ENCODE assay signal across 17 mouse cellular contexts in the genomic region with DNA sequence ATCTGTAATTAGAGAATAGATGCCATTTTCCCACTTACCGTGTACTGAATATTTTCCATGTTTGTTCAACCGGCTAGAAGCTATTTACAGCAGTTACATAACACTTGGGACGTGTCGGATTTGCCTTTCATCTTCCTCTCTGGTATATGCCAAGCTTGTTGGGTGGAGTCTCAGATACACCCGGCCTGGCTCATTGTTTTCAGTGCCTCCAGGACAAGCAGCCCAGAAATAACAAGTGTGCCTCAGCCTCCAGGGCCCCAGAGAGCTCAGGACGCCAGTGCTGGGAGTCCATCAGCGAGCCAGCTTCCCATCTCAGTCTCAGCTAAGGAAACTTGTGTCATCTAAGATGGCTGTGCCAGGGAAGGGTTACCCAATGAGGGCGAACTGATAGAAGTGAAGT. TPM values are rescaled to one million over a fixed set of nuclear protein-coding genes. Genes with fewer than 3 reads are reported as not detected.
DNase-seq lines count a peak whose midpoint lies in the region; ATAC-seq and TF ChIP-seq lines count a peak whose summit lies in the region.
"Had no signal": no experiment of that assay in that cellular context is flagged by ENCODE, and none has a peak within 500 bp of the region (broad histone marks: within the 10 kb centered on the region; RNA-seq: fewer than 3 reads in every experiment).

No protein-coding gene starts in this region.

- no peak for TF ChIP-seq CTCF in kidney, adult 2 months (conservative IDR thresholded peaks at IDR 0.05; ENCODE audit: insufficient read depth, insufficient read length, low read depth, low read length)

- no peak overlapping the region for H3K9ac ChIP-seq in embryonic facial prominence, embryonic 14.5 days (ENCODE audit: low read depth, low read length)
- H3K9ac ChIP-seq in kidney, embryonic 15.5 days = no peak overlapping the region
- H3K9ac ChIP-seq: embryonic facial prominence, embryonic 13.5 days; limb, embryonic 15.5 days had no signal

- no peaks in the 10 kb centered on the region for H3K4me1 ChIP-seq in embryonic facial prominence, embryonic 14.5 days (ENCODE audit: control insufficient read depth, insufficient read depth, low read length)
- H3K4me1 ChIP-seq in embryonic facial prominence, embryonic 10.5 days = no peaks in the 10 kb centered on the region
- H3K4me1 ChIP-seq in kidney, adult 2 months (ENCODE audit: control insufficient read depth, insufficient read depth, low read length) = no peaks in the 10 kb centered on the region
- 0 out of 2 replicates have a peak, but pooled peaks cover 5% of the 10 kb centered on the region for H3K4me1 ChIP-seq in kidney, embryonic 15.5 days
- H3K4me1 ChIP-seq: embryonic facial prominence, embryonic 13.5 days; limb, embryonic 15.5 days had no signal

- DNase-seq in embryonic facial prominence, embryonic 14.5 days (ENCODE audit: low spot score) = peak; percentile 36
- no peak for DNase-seq in embryonic facial prominence, embryonic 10.5 days (ENCODE audit: low spot score)
- DNase-seq in kidney, adult 2 months = peak; percentile 50
- DNase-seq in heart, postnatal 4 days = peak; percentile 20
- peak; percentile 77 for DNase-seq in lung, postnatal 25 days (ENCODE audit: low spot score)
- DNase-seq in spleen, postnatal 14 days (ENCODE audit: low spot score in 2 of 2) = no peak
- DNase-seq: cerebellum, adult 2 months; retina, postnatal 1 day; right cerebral cortex, postnatal 4 days; thymus, adult 18-20 months had no signal

- no peak overlapping the region for H3K4me3 ChIP-seq in embryonic facial prominence, embryonic 14.5 days (ENCODE audit: low read depth, low read length)
- no peak overlapping the region for H3K4me3 ChIP-seq in embryonic facial prominence, embryonic 10.5 days
- no peak overlapping the region for H3K4me3 ChIP-seq in kidney, adult 2 months (ENCODE audit: insufficient read depth, low read depth, low read length)
- H3K4me3 ChIP-seq in kidney, embryonic 15.5 days (replicated peaks) = no peak overlapping the region
- H3K4me3 ChIP-seq: embryonic facial prominence, embryonic 13.5 days; limb, embryonic 15.5 days had no signal

- H3K9me3 ChIP-seq in embryonic facial prominence, embryonic 14.5 days (ENCODE audit: control insufficient read depth, low read length) = no peaks in the 10 kb centered on the region
- H3K9me3 ChIP-seq in embryonic facial prominence, embryonic 10.5 days = no peaks in the 10 kb centered on the region
- H3K9me3 ChIP-seq in kidney, embryonic 15.5 days (replicated peaks) = no peaks in the 10 kb centered on the region
- H3K9me3 ChIP-seq: embryonic facial prominence, embryonic 13.5 days; G1E; limb, embryonic 15.5 days had no signal

- H3K27me3 ChIP-seq in embryonic facial prominence, embryonic 14.5 days (replicated peaks; ENCODE audit: control insufficient read depth, insufficient read depth, low read length) = no peaks in the 10 kb centered on the region
- 0 out of 2 replicates have a peak, but pooled peaks cover 5% of the 10 kb centered on the region for H3K27me3 ChIP-seq in embryonic facial prominence, embryonic 10.5 days (replicated peaks; ENCODE audit: low read depth, poor library complexity, severe bottlenecking)
- H3K27me3 ChIP-seq in kidney, adult 2 months (replicated peaks; ENCODE audit: control insufficient read depth, insufficient read depth, low read length) = no peaks in the 10 kb centered on the region
- no peaks in the 10 kb centered on the region for H3K27me3 ChIP-seq in kidney, embryonic 15.5 days
- H3K27me3 ChIP-seq: embryonic facial prominence, embryonic 13.5 days; limb, embryonic 15.5 days had no signal

- no peak for ATAC-seq in embryonic facial prominence, embryonic 14.5 days (ENCODE audit: low read depth)
- ATAC-seq in kidney, embryonic 15.5 days (replicated peaks; ENCODE audit: low FRiP score) = no peak
- no peak for ATAC-seq in activated CD4-positive, CD25-positive, alpha-beta regulatory T cell, adult 4 months
- ATAC-seq: CD4-positive, CD25-positive, alpha-beta regulatory T cell, adult 4 months; midbrain, embryonic 16.5 days had no signal

- TF ChIP-seq POLR2A in kidney, adult 2 months (IDR thresholded peaks at IDR 0.05; ENCODE audit: low read depth, low read length) = no peak

- no peak overlapping the region for H3K27ac ChIP-seq in embryonic facial prominence, embryonic 14.5 days (replicated peaks; ENCODE audit: low read depth, low read length)
- no peak overlapping the region for H3K27ac ChIP-seq in embryonic facial prominence, embryonic 10.5 days (replicated peaks)
- no peak overlapping the region for H3K27ac ChIP-seq in kidney, adult 2 months (ENCODE audit: insufficient read depth, low read depth, low read length)
- H3K27ac ChIP-seq in kidney, embryonic 15.5 days = no peak overlapping the region
- H3K27ac ChIP-seq: embryonic facial prominence, embryonic 13.5 days; limb, embryonic 15.5 days had no signal

- WGBS in embryonic facial prominence, embryonic 14.5 days = 60% methylated on average over 8 of the region's 8 CpGs
- 82% methylated on average over 8 of the region's 8 CpGs for WGBS in embryonic facial prominence, embryonic 10.5 days
- 58% methylated on average over 8 of the region's 8 CpGs for WGBS in kidney, adult 2 months
- WGBS in kidney, embryonic 15.5 days = 59% methylated on average over 8 of the region's 8 CpGs

- H3K36me3 ChIP-seq in embryonic facial prominence, embryonic 14.5 days (ENCODE audit: control insufficient read depth, insufficient read depth, low read length) = no peaks in the 10 kb centered on the region
- no peaks in the 10 kb centered on the region for H3K36me3 ChIP-seq in embryonic facial prominence, embryonic 10.5 days (replicated peaks)
- no peaks in the 10 kb centered on the region for H3K36me3 ChIP-seq in kidney, adult 2 months (ENCODE audit: control insufficient read depth, insufficient read depth, low read length)
- H3K36me3 ChIP-seq in kidney, embryonic 15.5 days = no peaks in the 10 kb centered on the region
- H3K36me3 ChIP-seq: embryonic facial prominence, embryonic 13.5 days; G1E; limb, embryonic 15.5 days had no signal

- H3K4me2 ChIP-seq in embryonic facial prominence, embryonic 14.5 days (ENCODE audit: low read depth, low read length) = no peak overlapping the region
- H3K4me2 ChIP-seq in kidney, embryonic 15.5 days = no peak overlapping the region
- H3K4me2 ChIP-seq: embryonic facial prominence, embryonic 13.5 days; limb, embryonic 15.5 days had no signal

RNA-seq across cellular contexts. Expression of a gene that starts 33.7 kb away (rescaled TPM):
- polyA plus RNA-seq in embryonic facial prominence, embryonic 14.5 days (2014; fragmentation: Nextera tagmentation; extraction: Ambion mirVana) = 137 and 146 TPM in 2 replicates
- polyA plus RNA-seq in embryonic facial prominence, embryonic 10.5 days (2016; fragmentation: Nextera tagmentation; extraction: Ambion mirVana) = 191 and 194 TPM in 2 replicates
- 137 and 139 TPM in 2 replicates for polyA plus RNA-seq in kidney, adult 2 months (2012; rRNA removed)
- polyA plus RNA-seq in kidney, embryonic 15.5 days (2015; fragmentation: Nextera tagmentation; extraction: Ambion mirVana) = 229 and 245 TPM in 2 replicates
- total RNA-seq in heart, postnatal 4 days (2021) = 100 to 1,000 TPM; 128 to 130 TPM
- polyA plus RNA-seq in activated CD4-positive, CD25-positive, alpha-beta regulatory T cell, adult 4 months (2017; shearing (Covaris generic)) = 1 to 10 TPM; 1.1 to 1.2 TPM
- polyA plus RNA-seq: G1E had no signal

RNA-seq across cellular contexts. Expression of a gene that starts 58.6 kb away (rescaled TPM):
- polyA plus RNA-seq in embryonic facial prominence, embryonic 14.5 days (2014; fragmentation: Nextera tagmentation; extraction: Ambion mirVana) = 19.3 and 21.0 TPM in 2 replicates
- polyA plus RNA-seq in embryonic facial prominence, embryonic 10.5 days (2016; fragmentation: Nextera tagmentation; extraction: Ambion mirVana) = 25.4 and 26.0 TPM in 2 replicates
- 19.0 and 19.8 TPM in 2 replicates for polyA plus RNA-seq in kidney, adult 2 months (2012; rRNA removed)
- polyA plus RNA-seq in kidney, embryonic 15.5 days (2015; fragmentation: Nextera tagmentation; extraction: Ambion mirVana) = 25.8 and 27.9 TPM in 2 replicates
- 10 to 100 TPM; 13.8 to 14.8 TPM for total RNA-seq in heart, postnatal 4 days (2021)
- polyA plus RNA-seq in activated CD4-positive, CD25-positive, alpha-beta regulatory T cell, adult 4 months (2017; shearing (Covaris generic)) = 10 to 100 TPM; 34.4 to 34.5 TPM

Comparison
In these comparisons a context has a peak if more than half of its experiments do, and no peak if none do; other contexts are left out.
1. DNase-seq: peak in embryonic facial prominence, embryonic 14.5 days (single experiment), kidney, adult 2 months (single experiment), heart, postnatal 4 days (single experiment) and lung, postnatal 25 days (single experiment); none in embryonic facial prominence, embryonic 10.5 days (single experiment) and spleen, postnatal 14 days (0 of 2).
2. RNA of a gene that starts 33.7 kb away (polyA plus RNA-seq): 229 to 245 TPM in kidney, embryonic 15.5 days, 191 to 194 TPM in embryonic facial prominence, embryonic 10.5 days, 137 to 139 TPM in kidney, adult 2 months and 137 to 146 TPM in embryonic facial prominence, embryonic 14.5 days; 1.1 to 1.2 TPM in activated CD4-positive, CD25-positive, alpha-beta regulatory T cell, adult 4 months; every median in the first group is over 10 times any median in the second.